Mouse (Mus musculus): ENCODE data around the gene Epha1.

DNA sequence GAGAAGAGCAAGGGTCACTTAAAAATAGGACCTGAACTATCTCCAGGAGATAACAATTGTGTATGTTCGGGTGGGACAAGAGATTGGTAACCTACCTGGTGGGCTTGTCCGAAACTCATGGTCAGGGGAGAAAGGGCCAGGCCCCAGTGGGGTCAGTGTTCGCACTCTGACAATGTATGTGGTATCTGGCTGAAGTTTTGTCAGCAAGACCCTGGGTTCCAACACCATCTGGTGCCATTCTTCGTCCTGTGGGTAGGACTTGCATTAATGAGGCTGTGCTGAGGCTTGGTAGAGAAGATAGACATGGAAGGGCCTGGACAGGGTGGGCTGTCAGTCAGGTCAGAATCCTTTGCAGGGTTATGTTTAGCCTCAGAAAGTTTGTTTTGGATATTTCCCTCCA lies 9.0 kb downstream of the Epha1 start:
- no peak for TF ChIP-seq EP300 (IDR thresholded peaks at IDR 0.05; ENCODE audit: low read depth in 1 of 2, low read length in 2 of 2)
- no peak for TF ChIP-seq CTCF (IDR thresholded peaks at IDR 0.05 in 2 of 3, conservative IDR thresholded peaks at IDR 0.05 in 1 of 3; ENCODE audit: control insufficient read depth in 1 of 3, insufficient read depth in 1 of 3, low read depth in 2 of 3, low read length in 3 of 3, poor library complexity in 1 of 3, severe bottlenecking in 1 of 3)
- no peak for TF ChIP-seq TAL1 (IDR thresholded peaks at IDR 0.05; ENCODE audit: low read length)
- no peak for TF ChIP-seq MAX (IDR thresholded peaks at IDR 0.05; ENCODE audit: low read length)
- TF ChIP-seq BHLHE40 (IDR thresholded peaks at IDR 0.05; ENCODE audit: borderline replicate concordance, low read depth, low read length), result no peak
- no peak for TF ChIP-seq POLR2A (IDR thresholded peaks at IDR 0.05; ENCODE audit: control insufficient read depth in 1 of 2, insufficient read depth in 1 of 2, low read depth in 1 of 2, low read length in 2 of 2, poor library complexity in 1 of 2)

All from MEL (cell line).